Mouse (Mus musculus) embryo, embryonic 11 days (tissue): ENCODE results near the gene Tram2.

Experiments
- DNase-seq: peaks from one replicate; pipeline ENCODE4 v3.0.0-alpha.2; 2015

Gene Tram2

GRCm38 (mm10) chr1:21079217-21079773 lies at the start of gene Tram2:
Gene Tram2, minus strand, starts transcription at chr1:21079229.
- DNase-seq = peak; percentile 95

- peak; percentile 9 for DNase-seq
Measured at GRCm38 (mm10) chr1:21124713-21125336, 45.8 kb upstream of the Tram2 start.

- DNase-seq = no peak
Measured at GRCm38 (mm10) chr1:21103784-21104183, 24.8 kb upstream of the Tram2 start.

GRCm38 (mm10) chr1:21101221-21102006 lies 22.4 kb upstream of the Tram2 start:
- DNase-seq = peak; percentile 53

- no peak for DNase-seq
Measured at GRCm38 (mm10) chr1:21100726-21101125, 21.7 kb upstream of the Tram2 start.

GRCm38 (mm10) chr1:21097001-21097989 lies 18.3 kb upstream of the Tram2 start:
- no peak for DNase-seq

- DNase-seq = no peak
Measured at GRCm38 (mm10) chr1:21094644-21095215, 15.7 kb upstream of the Tram2 start.

GRCm38 (mm10) chr1:21089661-21090117 lies 10.7 kb upstream of the Tram2 start:
- DNase-seq = no peak

- no peak for DNase-seq
Measured at GRCm38 (mm10) chr1:21086291-21086690, 7.3 kb upstream of the Tram2 start.

GRCm38 (mm10) chr1:21084661-21085060 lies 5.6 kb upstream of the Tram2 start:
- DNase-seq = no peak

GRCm38 (mm10) chr1:21080362-21080761 lies 1.3 kb upstream of the Tram2 start:
- DNase-seq = peak; percentile 28

GRCm38 (mm10) chr1:21078481-21079214 lies 381 bp downstream of the Tram2 start:
- DNase-seq = no peak

GRCm38 (mm10) chr1:21077619-21078018 lies 1.4 kb downstream of the Tram2 start:
- no peak for DNase-seq

- peak; percentile 23 for DNase-seq
Measured at GRCm38 (mm10) chr1:21077191-21077590, 1.8 kb downstream of the Tram2 start.

- no peak for DNase-seq
Measured at GRCm38 (mm10) chr1:21075986-21076495, 3.0 kb downstream of the Tram2 start.

- DNase-seq = peak; percentile 56
Measured at GRCm38 (mm10) chr1:21074231-21074630, 4.8 kb downstream of the Tram2 start.

GRCm38 (mm10) chr1:21072875-21073444 lies 6.1 kb downstream of the Tram2 start:
- no peak for DNase-seq

- DNase-seq = peak; percentile 17
Measured at GRCm38 (mm10) chr1:21070658-21071057, 8.4 kb downstream of the Tram2 start.

- DNase-seq = no peak
Measured at GRCm38 (mm10) chr1:21069830-21070522, 9.1 kb downstream of the Tram2 start.

- DNase-seq = no peak
Measured at GRCm38 (mm10) chr1:21068491-21068890, 10.5 kb downstream of the Tram2 start.
